Mouse (Mus musculus) bone marrow, adult 2 months (tissue): ENCODE data around the gene Aspdh. TPM values are rescaled to one million over a fixed set of nuclear protein-coding genes. Genes with fewer than 3 reads are reported as not detected.

ENCODE experiments used
- H3K27ac ChIP-seq: fragments of 200-500 bp; 2 replicates; pipeline ENCODE4 v1.5.1; 2012; ENCODE audit warnings: low read depth, mild to moderate bottlenecking, control low read depth, inconsistent platforms, low read length; ENCODE audit not compliant: control insufficient read depth, poor library complexity, insufficient read depth
- H3K4me1 ChIP-seq: fragments of 200-500 bp; 2 replicates; pipeline ENCODE4 v1.6.1; 2011; ENCODE audit warnings: low read length; ENCODE audit not compliant: control insufficient read depth, insufficient read depth
- H3K4me3 ChIP-seq: fragments of 200-500 bp; replicated peaks from 2 replicates; pipeline ENCODE3; 2011; ENCODE audit warnings: mild to moderate bottlenecking, low read depth, low read length, control low read depth; ENCODE audit not compliant: control insufficient read depth
- CTCF ChIP-seq: fragments of 200-500 bp; IDR thresholded peaks from 2 replicates; pipeline ENCODE4 v1.5.1; 2011; ENCODE audit warnings: low read length, control low read depth; ENCODE audit not compliant: control insufficient read depth, insufficient read depth
- POLR2A ChIP-seq: fragments of 200-500 bp; IDR thresholded peaks from 2 replicates; pipeline ENCODE4 v1.6.1; 2011; ENCODE audit warnings: low read depth, mild to moderate bottlenecking, control low read depth, low read length, borderline replicate concordance; ENCODE audit not compliant: control insufficient read depth
- WGBS: fragments of 180-500 bp; shearing (Covaris S2); methylation state at CpG from one replicate; pipeline ENCODE4 v1.1.7; 2018; 5-methylcytosine and 5-hydroxymethylcytosine counted together
- polyA plus RNA-seq: library from polyadenylated mRNA; stranded (reverse); fragments of >200 nt; gene quantifications from 2 replicates; pipeline ENCODE4 v1.2.4, GENCODE M21; 2011; ENCODE audit warnings: low replicate concordance; ENCODE audit not compliant: missing spikeins, insufficient read depth, insufficient read length

Gene Aspdh
- polyA plus RNA-seq, 1 experiment = not detected

DNA sequence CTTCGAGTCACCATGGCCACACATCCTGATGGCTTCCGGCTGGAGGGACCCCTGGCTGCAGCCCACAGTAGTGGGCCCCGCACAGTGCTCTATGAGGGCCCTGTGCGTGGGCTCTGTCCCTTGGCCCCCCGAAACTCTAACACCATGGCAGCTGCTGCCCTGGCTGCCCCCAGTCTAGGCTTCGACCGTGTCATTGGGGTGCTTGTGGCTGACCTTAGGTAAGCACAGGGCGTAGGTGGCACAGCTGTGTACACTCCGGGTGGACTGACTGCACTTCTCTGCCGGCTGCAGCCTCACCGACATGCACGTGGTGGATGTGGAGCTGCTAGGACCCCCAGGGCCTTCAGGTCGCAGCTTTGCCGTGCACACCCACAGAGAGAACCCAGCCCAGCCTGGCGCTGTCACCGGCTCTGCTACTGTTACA lies 1.7 kb downstream of the Aspdh start:
- Histone ChIP-seq H3K4me3 (no peak overlapping the region), H3K27ac (no peak overlapping the region), H3K4me1 (no peaks in the 10 kb centered on the region; the same call in 1 of the 2 replicates)
- WGBS = 89% methylated on average over 16 of the region's 16 CpGs
- TF ChIP-seq POLR2A (no peak), CTCF (no peak)

DNA sequence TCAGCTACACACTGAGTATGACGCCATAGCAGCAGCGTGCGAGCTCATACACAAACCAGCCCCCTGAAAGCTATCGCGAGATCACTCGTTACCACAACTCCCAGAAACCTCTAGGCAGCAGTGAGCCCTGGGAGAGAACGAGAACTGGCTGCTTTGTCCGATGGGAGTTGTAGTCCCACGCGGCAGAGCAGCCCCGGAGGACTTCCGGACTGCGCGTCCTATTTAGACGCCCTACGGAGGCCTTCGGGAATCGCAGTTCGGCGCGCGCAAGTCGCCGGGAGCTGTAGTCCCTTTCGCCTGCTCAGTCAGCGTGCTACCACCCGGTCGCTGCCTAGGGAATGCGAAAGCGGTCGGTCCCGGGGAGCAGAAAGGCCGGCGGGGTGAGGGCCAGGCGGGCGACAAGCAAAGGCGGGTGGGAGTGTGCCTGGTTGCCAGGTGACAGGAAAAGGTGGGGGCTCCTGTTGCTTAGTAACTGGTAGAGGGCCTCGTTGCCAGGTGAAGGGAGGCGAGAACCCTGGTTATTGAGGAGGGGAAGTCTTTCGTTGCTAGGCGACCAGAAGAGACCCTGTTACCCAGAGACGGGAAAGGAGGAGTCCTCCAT lies 2.7 kb downstream of the Aspdh start, which contains the start of gene Josd2:
Gene Josd2 (plus strand): TSS at position 170 of the 601 bp plus-strand sequence.
- peak within 1 kb of the TSS; percentile 72 for H3K4me3 ChIP-seq
- H3K4me1 ChIP-seq = no peaks in the 10 kb centered on the region; the same call in 1 of the 2 replicates
- H3K27ac ChIP-seq = peak within 1 kb of the TSS; percentile 56
- TF ChIP-seq POLR2A (peak; percentile 80; the same call in 1 of the 2 replicates), CTCF (no peak)
- under 1% methylated on average over 42 of the region's 42 CpGs for WGBS

DNA sequence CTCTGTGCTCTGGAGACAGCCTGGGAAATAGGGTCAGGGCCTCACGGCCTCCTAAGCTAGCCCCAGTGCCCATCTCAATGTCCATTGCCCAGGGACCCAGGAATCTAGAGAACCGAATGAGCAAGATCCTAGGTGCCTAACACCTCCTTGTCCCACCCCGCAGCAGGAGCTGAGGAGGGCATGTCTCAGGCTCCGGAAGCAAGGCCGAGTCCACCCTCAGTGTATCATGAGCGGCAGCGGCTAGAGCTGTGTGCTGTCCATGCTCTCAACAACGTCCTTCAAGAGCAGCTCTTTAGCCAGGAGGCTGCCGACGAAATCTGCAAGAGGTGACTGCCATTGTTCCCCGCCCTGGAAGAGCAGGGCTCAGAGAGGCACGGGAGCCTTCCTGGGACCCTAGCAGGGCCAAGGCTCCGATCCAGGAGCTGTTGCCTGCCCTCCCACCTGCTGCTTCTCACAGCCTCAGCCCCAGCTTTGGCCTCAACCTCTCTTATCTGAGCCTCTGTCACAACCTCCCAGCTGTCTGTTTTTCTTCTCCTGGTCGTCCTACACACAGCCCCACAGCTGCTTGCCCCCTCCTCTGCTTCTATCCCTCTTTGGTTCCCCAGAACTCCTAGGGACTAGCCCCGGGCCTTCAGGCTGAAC lies 3.6 kb downstream of the Aspdh start:
- peak overlapping the region; percentile 72 for H3K4me3 ChIP-seq
- H3K27ac ChIP-seq = peak overlapping the region; percentile 56
- WGBS = 72% methylated on average over 15 of the region's 15 CpGs
- TF ChIP-seq CTCF (no peak), POLR2A (0 out of 2 replicates have a peak, but pooled peaks have one; percentile 6)
- peaks cover 1% of the 10 kb centered on the region for H3K4me1 ChIP-seq

DNA sequence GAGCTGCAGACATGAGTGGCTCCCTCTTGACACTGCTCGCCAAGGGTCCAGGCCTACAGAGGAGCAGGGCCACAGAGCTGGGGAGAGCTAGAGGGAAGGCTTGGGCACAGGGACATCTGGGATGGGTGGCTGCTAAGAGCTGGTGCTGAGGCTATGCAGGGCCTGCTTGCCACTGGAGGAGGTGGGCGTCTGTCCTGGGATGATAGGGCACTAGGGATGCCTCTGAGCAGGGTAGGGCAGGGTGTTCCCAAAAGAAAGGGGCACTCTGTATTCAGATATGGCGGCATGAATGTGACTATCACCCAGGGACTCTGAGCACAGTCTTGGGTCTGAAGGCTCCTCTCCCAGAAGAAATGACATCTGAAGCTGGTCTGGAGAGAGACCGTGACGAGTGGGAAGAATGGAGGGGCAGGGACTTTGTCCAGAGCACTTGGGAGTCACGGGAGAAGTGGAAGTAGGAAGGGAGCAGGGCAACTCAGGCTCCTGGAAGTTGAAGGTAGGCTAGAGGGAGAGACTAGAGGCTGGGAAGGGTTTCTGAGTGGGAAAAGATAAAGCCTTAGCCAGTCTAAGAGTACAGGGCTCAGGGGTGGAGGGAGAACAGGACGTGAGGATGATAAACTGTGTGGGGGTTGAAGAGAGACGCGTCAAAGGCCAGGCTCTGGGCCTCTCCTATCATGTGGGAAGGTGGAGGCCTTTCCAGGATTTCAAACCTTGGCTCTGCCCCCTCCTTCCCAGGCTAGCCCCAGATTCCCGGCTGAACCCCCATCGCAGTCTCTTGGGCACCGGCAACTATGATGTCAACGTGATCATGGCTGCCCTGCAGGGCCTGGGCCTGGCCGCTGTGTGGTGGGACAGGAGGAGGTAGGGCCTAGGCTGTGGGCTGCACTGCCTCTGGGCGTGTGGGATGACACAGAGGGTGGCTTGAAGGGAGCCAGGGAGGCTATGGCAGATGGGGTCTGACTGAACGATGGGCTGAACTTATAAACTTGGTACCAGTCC lies 4.8 kb downstream of the Aspdh start:
- H3K4me3 ChIP-seq = peak overlapping the region; percentile 8
- TF ChIP-seq CTCF (no peak), POLR2A (peak; percentile 55; the same call in 1 of the 2 replicates)
- peak overlapping the region; percentile 80 for H3K27ac ChIP-seq
- H3K4me1 ChIP-seq = peaks cover 1% of the 10 kb centered on the region
- 76% methylated on average over 16 of the region's 16 CpGs for WGBS

DNA sequence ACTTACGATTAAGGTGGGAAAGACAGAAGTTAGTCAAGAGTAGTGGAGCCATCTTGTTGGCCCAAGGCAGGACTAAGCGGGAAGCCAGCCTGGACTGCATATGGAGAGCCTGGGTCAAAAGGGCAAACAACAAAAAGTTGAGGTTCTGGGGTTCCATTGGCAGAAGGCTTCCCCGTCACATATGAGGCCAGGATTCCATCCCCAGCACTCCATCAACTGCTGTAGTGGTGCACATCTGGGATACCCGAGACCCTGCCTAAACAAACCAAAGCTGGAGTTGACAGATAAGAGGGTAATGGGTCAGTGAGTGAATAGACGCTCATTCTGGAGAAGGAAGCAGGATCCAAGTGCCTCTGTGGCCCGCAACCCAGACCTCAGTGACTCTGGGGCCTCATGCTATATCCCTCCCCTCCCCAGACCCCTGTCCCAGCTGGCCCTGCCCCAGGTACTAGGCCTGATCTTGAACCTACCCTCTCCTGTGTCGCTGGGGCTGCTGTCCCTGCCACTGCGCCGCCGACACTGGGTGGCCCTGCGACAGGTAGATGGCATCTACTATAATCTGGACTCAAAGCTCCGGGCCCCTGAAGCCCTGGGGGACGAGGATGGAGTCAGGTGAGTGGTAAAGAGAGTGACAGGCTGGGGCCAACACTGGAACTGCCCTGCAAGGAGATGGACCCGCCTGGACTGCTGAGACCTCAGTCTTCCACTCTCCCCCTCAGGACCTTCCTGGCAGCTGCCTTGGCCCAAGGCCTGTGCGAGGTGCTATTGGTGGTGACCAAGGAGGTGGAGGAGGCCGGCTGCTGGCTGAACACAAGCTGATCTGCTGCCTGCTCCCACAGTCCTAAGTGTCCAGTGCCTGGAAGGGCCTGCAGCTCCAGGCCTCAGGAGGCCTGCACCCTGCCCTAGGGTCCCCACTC lies 5.8 kb downstream of the Aspdh start:
- Histone ChIP-seq H3K4me1 (peaks cover 1% of the 10 kb centered on the region), H3K4me3 (no peak overlapping the region), H3K27ac (peak overlapping the region; percentile 80)
- 89% methylated on average over 16 of the region's 16 CpGs for WGBS
- no peak for TF ChIP-seq POLR2A
- no peak for TF ChIP-seq CTCF

DNA sequence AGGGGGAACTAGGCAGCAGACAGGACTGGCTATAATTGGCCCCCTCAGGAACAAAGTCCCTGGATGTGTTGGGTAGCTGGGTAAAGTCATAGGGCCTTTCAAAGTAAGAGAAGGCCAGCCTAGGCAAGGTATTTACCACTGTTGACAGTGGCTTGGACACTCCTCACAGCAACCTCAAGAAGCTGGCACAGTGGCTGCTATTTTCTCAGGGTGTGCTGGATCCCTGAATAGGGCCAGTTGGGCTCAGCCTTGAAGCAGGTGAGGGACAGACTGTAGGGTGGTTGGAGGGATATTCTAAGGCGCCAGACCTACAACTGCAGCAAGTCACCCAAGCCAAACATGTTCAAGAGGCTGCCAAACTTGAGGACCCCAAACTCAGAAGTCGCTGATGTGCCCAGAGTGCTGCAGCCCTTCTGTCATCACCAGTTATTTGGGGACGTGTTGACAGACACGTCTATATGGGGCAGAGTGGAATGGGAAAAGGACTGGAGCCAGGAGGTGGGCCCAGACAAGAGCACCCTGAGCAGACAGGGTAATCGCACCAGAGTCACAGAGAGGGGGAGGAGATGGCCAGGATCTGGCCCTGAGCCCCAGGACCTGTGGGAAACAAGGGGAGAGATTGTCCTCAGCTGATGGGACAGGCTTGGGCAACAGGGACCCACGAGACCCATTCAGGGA lies 6.8 kb downstream of the Aspdh start:
- Histone ChIP-seq H3K4me3 (no peak overlapping the region), H3K4me1 (peaks cover 1% of the 10 kb centered on the region), H3K27ac (no peak overlapping the region)
- WGBS = 54% methylated on average over 6 of the region's 6 CpGs
- TF ChIP-seq CTCF (no peak), POLR2A (no peak)

DNA sequence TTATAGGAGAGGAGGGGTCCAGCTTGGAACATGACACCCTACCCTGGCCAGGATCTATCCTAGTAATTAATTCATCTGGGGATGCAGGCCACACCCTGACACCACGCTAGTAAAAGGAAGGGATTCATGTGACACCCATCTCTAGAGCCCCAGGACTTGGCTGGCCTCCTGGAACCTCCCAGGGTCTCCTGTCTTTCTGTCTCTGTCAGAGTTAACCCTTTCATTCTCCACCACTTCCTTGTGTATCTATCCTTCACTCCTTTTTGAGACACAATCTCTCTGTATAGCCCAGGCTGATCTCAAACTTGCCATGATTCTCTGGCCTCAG lies 7.3 kb downstream of the Aspdh start:
- Histone ChIP-seq H3K4me3 (no peak overlapping the region), H3K27ac (no peak overlapping the region), H3K4me1 (peaks cover 1% of the 10 kb centered on the region)
- 58% methylated on average over 1 of the region's 1 CpGs for WGBS
- no peak for TF ChIP-seq CTCF
- TF ChIP-seq POLR2A = no peak
